Mouse (Mus musculus) T-helper 1 cell (primary cell): ENCODE data around the gene Mafk.

ENCODE experiments used
- in situ Hi-C: fragments of 300-600 bp; cut with MboI, MseI; formaldehyde crosslinking; loops from one replicate; pipeline ENCODE4 v1.15.1; 2025; ENCODE audit warnings: high pct_unique_total_duplicates

Gene Mafk

GRCm38 (mm10) chr5:139817292-139817691 is 26.0 kb downstream of the Mafk start:
- in situ Hi-C loops: loop anchor here (5.0 kb wide), 1 partner anchor 105 kb away; no protein-coding TSS in a partner anchor

- in situ Hi-C loops: loop anchor here (5.0 kb wide), 1 partner anchor 106 kb away; no protein-coding TSS in a partner anchor
Observed at GRCm38 (mm10) chr5:139818056-139818455, 26.7 kb downstream of the Mafk start.

- in situ Hi-C loops: loop anchor here (5.0 kb wide), 1 partner anchor 106 kb away; no protein-coding TSS in a partner anchor
Observed at GRCm38 (mm10) chr5:139818801-139819200, 27.5 kb downstream of the Mafk start.

- in situ Hi-C loops: loop anchor here (5.0 kb wide), 1 partner anchor 107 kb away; no protein-coding TSS in a partner anchor
Observed at GRCm38 (mm10) chr5:139819538-139820181, 28.3 kb downstream of the Mafk start, which contains the start of gene Tmem184a. Gene Tmem184a (minus strand): TSS chr5:139819917.

- in situ Hi-C loops: no loop called here
Observed at GRCm38 (mm10) chr5:139821466-139822459, 30.4 kb downstream of the Mafk start.

- in situ Hi-C loops: no loop called here
Observed at GRCm38 (mm10) chr5:139824531-139824930, 33.2 kb downstream of the Mafk start.

- in situ Hi-C loops: no loop called here
Observed at GRCm38 (mm10) chr5:139825947-139826346, 34.6 kb downstream of the Mafk start.

GRCm38 (mm10) chr5:139826357-139827055 is 35.2 kb downstream of the Mafk start, which contains the start of the genes Gm26938 and Psmg3:
Gene Gm26938 (minus strand): TSS chr5:139826407.
Gene Psmg3 (minus strand): TSS chr5:139826885.
- in situ Hi-C loops: no loop called here

GRCm38 (mm10) chr5:139827593-139827992 is 36.3 kb downstream of the Mafk start:
- in situ Hi-C loops: no loop called here

GRCm38 (mm10) chr5:139829384-139829783 is 38.1 kb downstream of the Mafk start:
- in situ Hi-C loops: no loop called here

- in situ Hi-C loops: no loop called here
Observed at GRCm38 (mm10) chr5:139830734-139831133, 39.4 kb downstream of the Mafk start.

- in situ Hi-C loops: no loop called here
Observed at GRCm38 (mm10) chr5:139832125-139832524, 40.8 kb downstream of the Mafk start.

GRCm38 (mm10) chr5:139835706-139836105 is 44.4 kb downstream of the Mafk start:
- in situ Hi-C loops: no loop called here

- in situ Hi-C loops: no loop called here
Observed at GRCm38 (mm10) chr5:139838476-139838892, 47.2 kb downstream of the Mafk start.

GRCm38 (mm10) chr5:139839142-139839541 is 47.8 kb downstream of the Mafk start:
- in situ Hi-C loops: no loop called here

GRCm38 (mm10) chr5:139849626-139850320 is 58.5 kb downstream of the Mafk start:
- in situ Hi-C loops: loop anchor here (10.0 to 25.0 kb wide), 2 partner anchors 225 to 912 kb away; no protein-coding TSS in a partner anchor
